7 mouse cellular contexts compared by ENCODE assay signal in genomic region chr8:70042583-70043455, GRCm38 (mm10). TPM values are rescaled to one million over a fixed set of nuclear protein-coding genes. Genes with fewer than 3 reads are reported as not detected.
DNase-seq lines count a peak whose midpoint lies in the region; ATAC-seq lines count a peak whose summit lies in the region.

Gene Mau2 (minus strand): TSS chr8:70042734.
Gene Sugp1 (plus strand): TSS chr8:70042813.

- WGBS in intestine, embryonic 15.5 days, result under 1% methylated on average over 65 of the region's 65 CpGs
- WGBS in midbrain, embryonic 10.5 days, result under 1% methylated on average over 65 of the region's 65 CpGs

- intact Hi-C loops in gastrocnemius, postnatal 36 days (cut with DNase I), result no loop called here
- intact Hi-C loops in left cerebral cortex, postnatal 25 days (cut with DNase I), result no loop called here

- peak; percentile 99 for ATAC-seq in intestine, embryonic 15.5 days

- H3K4me3 ChIP-seq in intestine, embryonic 15.5 days (replicated peaks), result peak within 1 kb of the TSS; percentile 98
- peak within 1 kb of the TSS; percentile 93 for H3K4me3 ChIP-seq in midbrain, embryonic 10.5 days

- peaks cover 21% of the 10 kb centered on the region for H3K4me1 ChIP-seq in intestine, embryonic 15.5 days (replicated peaks)
- peaks cover 37% of the 10 kb centered on the region for H3K4me1 ChIP-seq in midbrain, embryonic 10.5 days

- no peaks in the 10 kb centered on the region for H3K9me3 ChIP-seq in intestine, embryonic 15.5 days
- H3K9me3 ChIP-seq in midbrain, embryonic 10.5 days (replicated peaks), result no peaks in the 10 kb centered on the region

- peak within 1 kb of the TSS; percentile 93 for H3K4me2 ChIP-seq in intestine, embryonic 15.5 days (replicated peaks)

- no peaks in the 10 kb centered on the region for H3K36me3 ChIP-seq in intestine, embryonic 15.5 days
- peaks cover 12% of the 10 kb centered on the region; the same call in 1 of the 2 replicates for H3K36me3 ChIP-seq in midbrain, embryonic 10.5 days

- H3K9ac ChIP-seq in intestine, embryonic 15.5 days, result peak within 1 kb of the TSS; percentile 97

- no peaks in the 10 kb centered on the region for H3K27me3 ChIP-seq in intestine, embryonic 15.5 days (replicated peaks)
- no peaks in the 10 kb centered on the region for H3K27me3 ChIP-seq in midbrain, embryonic 10.5 days (ENCODE audit: low read depth, poor library complexity, severe bottlenecking)

- DNase-seq in adrenal gland, adult 2 months, result peak; percentile 96
- peak; percentile 95 for DNase-seq in embryo, embryonic 11.5 days (ENCODE audit: low read depth, low spot score)
- DNase-seq in gastrocnemius, postnatal 36 days, result peak; percentile 96
- peak; percentile 97 for DNase-seq in left cerebral cortex, postnatal 25 days (ENCODE audit: low spot score in 2 of 2)
- peak; percentile 96 for DNase-seq in midbrain, embryonic 10.5 days (ENCODE audit: low spot score)
- peak; percentile 91 for DNase-seq in right cerebral cortex, postnatal 4 days

- H3K27ac ChIP-seq in intestine, embryonic 15.5 days, result peak within 1 kb of the TSS; percentile 83
- peak within 1 kb of the TSS; percentile 95 for H3K27ac ChIP-seq in midbrain, embryonic 10.5 days (replicated peaks)

RNA-seq across cellular contexts. Expression of gene Mau2, which starts in this region (rescaled TPM):
- total RNA-seq in adrenal gland, adult 2 months (2021), result 10 to 100 TPM; 51.1 to 53.3 TPM
- polyA plus RNA-seq in adrenal gland, adult 2 months (2012; rRNA removed), result 98.2 and 114 TPM in 2 replicates
- total RNA-seq in gastrocnemius, postnatal 36 days (2021), result 10 to 100 TPM; 24.2 to 25.8 TPM
- 43.1 and 46.4 TPM in 2 replicates for polyA plus RNA-seq in intestine, embryonic 15.5 days (2015; fragmentation: Nextera tagmentation; extraction: Ambion mirVana)
- 10 to 100 TPM; 78.9 to 80.3 TPM for total RNA-seq in left cerebral cortex, postnatal 25 days (2021)
- polyA plus RNA-seq in midbrain, embryonic 10.5 days (2016; fragmentation: Nextera tagmentation; extraction: Ambion mirVana), result 57.2 and 67.4 TPM in 2 replicates

RNA-seq across cellular contexts. Expression of gene Sugp1, which starts in this region (rescaled TPM):
- 10 to 100 TPM; 28.7 to 32.8 TPM for total RNA-seq in adrenal gland, adult 2 months (2021)
- polyA plus RNA-seq in adrenal gland, adult 2 months (2012; rRNA removed), result 6.6 and 7.5 TPM in 2 replicates
- total RNA-seq in gastrocnemius, postnatal 36 days (2021), result 10 to 100 TPM; 14.6 to 17.7 TPM
- 36.3 and 37.5 TPM in 2 replicates for polyA plus RNA-seq in intestine, embryonic 15.5 days (2015; fragmentation: Nextera tagmentation; extraction: Ambion mirVana)
- 10 to 100 TPM; 46.5 to 47.5 TPM for total RNA-seq in left cerebral cortex, postnatal 25 days (2021)
- 51.9 and 57.7 TPM in 2 replicates for polyA plus RNA-seq in midbrain, embryonic 10.5 days (2016; fragmentation: Nextera tagmentation; extraction: Ambion mirVana)

Comparison
In these comparisons a context has a peak if more than half of its experiments do, and no peak if none do; other contexts are left out.
1. Peak in every context shown above with its lines: DNase-seq, ATAC-seq, H3K4me3 ChIP-seq and H3K27ac ChIP-seq.